Mouse (Mus musculus) CH12.LX (cell line): ENCODE data around the gene Tbc1d10a. TPM values are rescaled to one million over a fixed set of nuclear protein-coding genes. Genes with fewer than 3 reads are reported as not detected.

Experiments
- DNase-seq: peaks from one replicate; pipeline ENCODE4 v3.0.0-alpha.2; 2013; ENCODE audit errors: extremely low read depth
- H3K27ac ChIP-seq: 2 replicates; pipeline ENCODE4 v1.5.1; 2012; ENCODE audit warnings: low read depth, mild to moderate bottlenecking, control low read depth, moderate library complexity; ENCODE audit not compliant: insufficient read depth
- H3K27me3 ChIP-seq: replicated peaks from 2 replicates; pipeline ENCODE3; 2012; ENCODE audit warnings: inconsistent platforms
- H3K36me3 ChIP-seq, 2 experiments: replicated peaks in 1 of 2; 2 replicates each; pipeline versions ENCODE3 to v1.6.1; 2012; ENCODE audit warnings: inconsistent platforms in 1 of 2, low read length in 1 of 2, mild to moderate bottlenecking in 1 of 2, mixed read lengths in 1 of 2, moderate library complexity in 1 of 2; ENCODE audit not compliant: control insufficient read depth in 1 of 2, insufficient read depth in 1 of 2
- H3K4me1 ChIP-seq, 2 experiments: 2 replicates each; pipeline ENCODE4 v1.6.1; 2012; ENCODE audit warnings: inconsistent platforms in 1 of 2, moderate library complexity in 1 of 2; ENCODE audit not compliant: insufficient read depth in 2 of 2, control insufficient read depth in 1 of 2
- H3K4me2 ChIP-seq: 2 replicates; pipeline ENCODE4 v1.6.1; 2012; ENCODE audit warnings: low read depth, mild to moderate bottlenecking, control low read depth; ENCODE audit not compliant: poor library complexity, insufficient read depth, severe bottlenecking
- H3K4me3 ChIP-seq, 3 experiments: fragments of 150-350 bp in 1 of 3; sonication (generic) in 1 of 3; replicated peaks in 1 of 3; 2 replicates each; pipeline versions ENCODE3 to v1.5.1; 2011 to 2012; ENCODE audit warnings: low read depth in 2 of 3, low read length in 2 of 3, mild to moderate bottlenecking in 2 of 3, moderate library complexity in 2 of 3, control low read depth in 1 of 3, improper control_type of control experiment in 1 of 3, inconsistent platforms in 1 of 3, mixed read lengths in 1 of 3; ENCODE audit not compliant: poor library complexity in 1 of 3
- H3K79me2 ChIP-seq: replicated peaks from 2 replicates; pipeline ENCODE4 v1.6.1; 2012; ENCODE audit warnings: mild to moderate bottlenecking, moderate library complexity; ENCODE audit not compliant: control insufficient read depth, poor library complexity, insufficient read depth, severe bottlenecking; ENCODE audit errors: extremely low read depth
- H3K9ac ChIP-seq: 2 replicates; pipeline ENCODE4 v1.6.1; 2012; ENCODE audit warnings: low read depth, mild to moderate bottlenecking, control low read depth, moderate library complexity; ENCODE audit not compliant: insufficient read depth
- H3K9me3 ChIP-seq: replicated peaks from 2 replicates; pipeline ENCODE3; 2012; ENCODE audit warnings: low read length, inconsistent platforms, mixed read lengths
- BHLHE40 ChIP-seq: IDR thresholded peaks from 2 replicates; pipeline ENCODE4 v1.6.1; 2011; ENCODE audit warnings: mild to moderate bottlenecking, low read depth, low read length, improper control_type of control experiment
- CHD1 ChIP-seq: IDR thresholded peaks from 2 replicates; pipeline ENCODE4 v1.6.1; 2012; ENCODE audit warnings: low read depth, low read length, improper control_type of control experiment, inconsistent platforms
- CTCF ChIP-seq, 2 experiments: IDR thresholded peaks in 1 of 2; conservative IDR thresholded peaks in 1 of 2; 2 replicates each; pipeline ENCODE4 v1.5.1; 2011 to 2012; ENCODE audit warnings: low read depth in 2 of 2, low read length in 2 of 2, improper control_type of control experiment in 1 of 2, inconsistent platforms in 1 of 2, mild to moderate bottlenecking in 1 of 2, moderate library complexity in 1 of 2
- ELF1 ChIP-seq: IDR thresholded peaks from 2 replicates; pipeline ENCODE4 v1.6.1; 2014; ENCODE audit warnings: low read depth, mild to moderate bottlenecking, inconsistent platforms, low read length, improper control_type of control experiment
- ETS1 ChIP-seq: conservative IDR thresholded peaks from 2 replicates; pipeline ENCODE4 v1.6.1; 2012; ENCODE audit warnings: low read depth, mild to moderate bottlenecking, inconsistent platforms, low read length, improper control_type of control experiment, moderate library complexity
- GABPA ChIP-seq: IDR thresholded peaks from 2 replicates; pipeline ENCODE4 v1.6.1; 2012; ENCODE audit warnings: low read depth, low read length, improper control_type of control experiment, inconsistent platforms; ENCODE audit not compliant: insufficient replicate concordance
- IRF4 ChIP-seq: IDR thresholded peaks from 2 replicates; pipeline ENCODE4 v1.6.1; 2014; ENCODE audit warnings: low read depth, mild to moderate bottlenecking, inconsistent platforms, low read length, improper control_type of control experiment
- JUN ChIP-seq: IDR thresholded peaks from 2 replicates; pipeline ENCODE4 v1.6.1; 2011; ENCODE audit warnings: low read depth, mild to moderate bottlenecking, low read length, improper control_type of control experiment, moderate library complexity; ENCODE audit not compliant: insufficient read depth
- KAT2A ChIP-seq: IDR thresholded peaks from 2 replicates; pipeline ENCODE4 v1.6.1; 2012; ENCODE audit warnings: low read length, improper control_type of control experiment, inconsistent platforms; ENCODE audit not compliant: insufficient replicate concordance
- MAZ ChIP-seq: IDR thresholded peaks from 2 replicates; pipeline ENCODE4 v1.6.1; 2012; ENCODE audit warnings: low read depth, mild to moderate bottlenecking, inconsistent platforms, low read length, improper control_type of control experiment, moderate library complexity
- NELFE ChIP-seq: IDR thresholded peaks from 2 replicates; pipeline ENCODE4 v1.6.1; 2011; ENCODE audit warnings: low read depth, low read length, improper control_type of control experiment
- NRF1 ChIP-seq: IDR thresholded peaks from 2 replicates; pipeline ENCODE4 v1.6.1; 2014; ENCODE audit warnings: low read depth, mild to moderate bottlenecking, inconsistent platforms, low read length, improper control_type of control experiment, moderate library complexity
- PAX5 ChIP-seq: IDR thresholded peaks from 2 replicates; pipeline ENCODE4 v1.6.1; 2012; ENCODE audit warnings: low read length, inconsistent platforms, mixed read lengths
- POLR2A ChIP-seq: IDR thresholded peaks from 2 replicates; pipeline ENCODE4 v1.6.1; 2011; ENCODE audit warnings: low read depth, mild to moderate bottlenecking, improper control_type of control experiment, low read length
- SIN3A ChIP-seq: IDR thresholded peaks from 2 replicates; pipeline ENCODE4 v1.6.1; 2012; ENCODE audit warnings: low read length, improper control_type of control experiment, inconsistent platforms
- SMC3 ChIP-seq: IDR thresholded peaks from 2 replicates; pipeline ENCODE4 v1.6.1; 2011; ENCODE audit warnings: low read depth, low read length, improper control_type of control experiment
- TBP ChIP-seq: conservative IDR thresholded peaks from 2 replicates; pipeline ENCODE4 v1.6.1; 2011; ENCODE audit warnings: low read depth, low read length, improper control_type of control experiment
- USF2 ChIP-seq: conservative IDR thresholded peaks from 2 replicates; pipeline ENCODE4 v1.6.1; 2011; ENCODE audit warnings: low read depth, low read length, improper control_type of control experiment
- ZC3H11A ChIP-seq: IDR thresholded peaks from 2 replicates; pipeline ENCODE4 v1.6.1; 2012; ENCODE audit warnings: low read depth, mild to moderate bottlenecking, inconsistent platforms, low read length, improper control_type of control experiment
- ZKSCAN1 ChIP-seq: IDR thresholded peaks from 2 replicates; pipeline ENCODE4 v1.6.1; 2012; ENCODE audit warnings: low read depth, inconsistent platforms, low read length, improper control_type of control experiment, borderline replicate concordance
- ZMIZ1 ChIP-seq: IDR thresholded peaks from 2 replicates; pipeline ENCODE4 v1.6.1; 2012; ENCODE audit warnings: low read depth, mild to moderate bottlenecking, inconsistent platforms, low read length, improper control_type of control experiment
- ZNF384 ChIP-seq: IDR thresholded peaks from 2 replicates; pipeline ENCODE4 v1.6.1; 2012; ENCODE audit warnings: low read depth, low read length, improper control_type of control experiment, inconsistent platforms
- dilution Hi-C: fragments of 300-500 bp; cut with MboI; formaldehyde crosslinking; loops from 2 replicates; pipeline ENCODE4 v1.14.3; 2020; ENCODE audit warnings: low sequenced_read_pairs; ENCODE audit not compliant: extremely low pct_unique_long_range_greater_than_20kb, extremely low pct_ligation_motif_present
- in situ Hi-C: fragments of 300-500 bp; cut with MboI; formaldehyde crosslinking; loops from 3 replicates; pipeline ENCODE4 v1.14.3; 2019; ENCODE audit warnings: low sequenced_read_pairs, low pct_ligation_motif_present, low pct_unique_long_range_greater_than_20kb, mixed read lengths
- polyA plus RNA-seq: library from polyadenylated mRNA; unstranded; fragments of >175 nt; gene quantifications from 2 replicates; pipeline ENCODE4 v1.2.1, GENCODE M21; 2012; ENCODE audit warnings: low read depth; ENCODE audit not compliant: insufficient read length
- total RNA-seq, 2 experiments: library from RNA; depleted of rRNA; stranded (reverse); fragments of 300-350 nt in 1 of 2; fragments of >200 nt in 1 of 2; gene quantifications; 2 replicates each; pipeline ENCODE4 v1.2.3; 2012 to 2014

Tbc1d10a gene
- total and polyA plus RNA-seq, 3 experiments, result 30.3 to 33.9 (median 33.5) TPM

DNA sequence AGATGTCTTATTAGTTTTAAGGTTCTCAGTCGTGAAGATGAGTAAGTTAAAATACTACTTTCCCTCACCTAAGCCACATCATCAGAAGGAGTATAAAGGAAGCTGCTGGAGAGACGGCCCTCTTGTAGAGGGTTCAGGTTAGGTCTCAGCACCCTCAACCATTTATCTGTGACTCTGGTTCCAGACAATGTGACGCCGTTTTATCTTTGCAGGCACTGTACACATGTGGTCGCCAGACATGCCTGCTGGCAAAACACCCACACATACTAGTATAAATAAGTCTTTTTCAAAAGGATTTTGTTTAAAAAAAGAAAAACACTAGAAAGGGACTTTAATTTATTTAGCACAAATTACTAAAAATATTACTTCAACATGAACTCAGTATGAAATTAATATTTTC, 30.9 kb upstream of the Tbc1d10a start:
- H3K9ac ChIP-seq, result no peak overlapping the region
- no peak overlapping the region for H3K4me2 ChIP-seq
- in situ Hi-C loops, result no loop called here
- peaks cover 4% of the 10 kb centered on the region for H3K79me2 ChIP-seq
- H3K9me3 ChIP-seq, result no peaks in the 10 kb centered on the region
- H3K4me1 ChIP-seq, result peaks cover 4 to 11% of the 10 kb centered on the region in 2 experiments
- H3K4me3 ChIP-seq, result no peak overlapping the region
- H3K27me3 ChIP-seq, result no peaks in the 10 kb centered on the region
- TF ChIP-seq CHD1 (no peak), ZKSCAN1 (no peak), ZNF384 (no peak), ZC3H11A (no peak), GABPA (no peak), TBP (no peak), ETS1 (no peak)
- dilution Hi-C loops, result no loop called here
- H3K36me3 ChIP-seq, result peaks cover 3 to 19% of the 10 kb centered on the region in 2 experiments
- DNase-seq, result no peak
- no peak overlapping the region for H3K27ac ChIP-seq

DNA sequence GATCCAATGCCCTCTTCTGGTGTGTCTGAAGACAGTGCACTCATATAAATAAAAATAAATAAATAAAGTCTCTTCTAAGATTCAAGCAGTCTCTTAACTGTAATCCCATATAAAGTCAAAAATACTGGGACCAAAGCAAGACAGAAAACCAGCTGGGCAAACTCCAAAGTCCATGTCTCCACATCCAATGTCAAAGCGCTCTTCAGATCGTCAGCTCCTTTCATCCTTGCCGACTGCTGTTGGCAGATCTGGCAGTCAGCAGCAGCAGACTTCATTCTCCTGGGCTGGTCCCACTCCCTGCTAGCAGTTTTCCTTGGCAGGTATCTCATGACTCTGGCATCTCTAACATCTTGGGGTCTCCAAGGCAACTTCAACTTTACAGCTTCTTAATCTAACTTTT, 27.9 kb upstream of the Tbc1d10a start:
- Histone ChIP-seq H3K36me3 (peaks cover 20 to 28% of the 10 kb centered on the region in 2 experiments), H3K79me2 (peaks cover 34% of the 10 kb centered on the region), H3K4me2 (no peak overlapping the region), H3K27ac (no peak overlapping the region), H3K9me3 (no peaks in the 10 kb centered on the region), H3K27me3 (no peaks in the 10 kb centered on the region), H3K4me1 (peaks cover 12 to 37% of the 10 kb centered on the region in 2 experiments), H3K4me3 (no peak overlapping the region), H3K9ac (no peak overlapping the region)
- in situ Hi-C loops, result no loop called here
- no peak for DNase-seq
- TF ChIP-seq MAZ (no peak), POLR2A (no peak), USF2 (no peak), PAX5 (no peak), IRF4 (no peak), GABPA (no peak), CTCF (conservative IDR thresholded peaks at IDR 0.05 in 1 of 2, IDR thresholded peaks at IDR 0.05 in 1 of 2; ENCODE audit: low read depth in 2 of 2, low read length in 2 of 2) (no peak), NELFE (no peak), SIN3A (no peak), NRF1 (no peak), BHLHE40 (no peak), SMC3 (no peak), ELF1 (no peak), KAT2A (no peak), ZMIZ1 (no peak), JUN (no peak), ZKSCAN1 (no peak)
- dilution Hi-C loops, result no loop called here
